Mouse (Mus musculus) brown adipose tissue, adult 24 weeks (tissue): ENCODE results near the gene Htr5a. TPM values are rescaled to one million over a fixed set of nuclear protein-coding genes. Genes with fewer than 3 reads are reported as not detected.

Experiments
- H3K27ac ChIP-seq: fragments of 200-500 bp; replicated peaks from 2 replicates; pipeline ENCODE4 v1.5.1; 2012; ENCODE audit warnings: low read depth, mild to moderate bottlenecking, low read length
- H3K4me1 ChIP-seq: fragments of 200-500 bp; 2 replicates; pipeline ENCODE4 v1.6.1; 2012; ENCODE audit warnings: low read length, mixed read lengths; ENCODE audit not compliant: control insufficient read depth, insufficient read depth, insufficient read length
- H3K4me3 ChIP-seq: fragments of 200-500 bp; 2 replicates; pipeline ENCODE4 v1.5.1; 2012; ENCODE audit warnings: low read depth, mild to moderate bottlenecking, low read length, moderate library complexity; ENCODE audit not compliant: insufficient read depth
- polyA plus RNA-seq: library from polyadenylated mRNA; stranded (reverse); fragments of >200 nt; gene quantifications from 2 replicates; pipeline ENCODE4 v1.2.4, GENCODE M21; 2012; ENCODE audit not compliant: missing spikeins, insufficient read depth, insufficient read length

Gene Htr5a
- polyA plus RNA-seq, 1 experiment = not detected

DNA sequence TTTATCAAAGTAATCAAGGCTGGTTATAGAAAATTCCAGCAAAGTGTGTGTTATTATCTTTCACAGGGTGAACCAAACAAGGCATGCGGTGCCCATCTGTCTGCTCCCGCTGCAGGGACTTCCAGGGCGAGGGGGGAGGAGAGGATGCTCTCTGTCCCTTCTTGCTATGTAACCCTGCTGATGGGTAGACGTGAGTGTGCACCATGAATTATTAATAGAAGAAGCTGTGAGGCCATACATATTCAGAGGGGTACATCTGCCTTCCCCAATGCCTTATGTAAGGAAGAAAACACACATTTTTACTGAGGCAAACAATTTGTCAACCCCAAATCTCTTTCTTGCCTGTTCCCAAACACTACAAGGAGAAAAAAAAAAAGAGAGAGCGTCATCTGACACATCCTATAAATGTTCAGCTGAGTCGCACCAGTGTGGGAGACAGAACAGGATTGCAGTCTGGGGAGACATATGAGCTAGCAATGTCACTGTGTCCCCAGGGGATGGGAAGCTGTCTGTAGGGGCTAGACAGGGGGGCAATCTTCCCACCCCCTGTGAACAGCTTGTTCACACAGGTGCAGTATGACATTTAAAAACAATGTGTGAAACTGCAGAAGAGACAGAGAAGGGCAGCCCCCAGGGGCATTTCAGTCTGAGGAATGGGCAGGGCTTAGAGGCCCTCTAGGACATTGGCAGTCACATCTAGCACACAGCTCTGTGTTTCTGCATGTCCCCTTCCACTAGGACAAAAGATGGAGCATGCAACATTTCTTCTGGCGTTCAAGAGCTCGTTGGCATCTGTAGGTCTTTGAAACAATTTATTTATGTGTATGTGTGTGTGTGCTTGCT, 31.5 kb downstream of the Htr5a start:
- Histone ChIP-seq H3K4me1 (no peaks in the 10 kb centered on the region), H3K27ac (no peak overlapping the region), H3K4me3 (no peak overlapping the region)

DNA sequence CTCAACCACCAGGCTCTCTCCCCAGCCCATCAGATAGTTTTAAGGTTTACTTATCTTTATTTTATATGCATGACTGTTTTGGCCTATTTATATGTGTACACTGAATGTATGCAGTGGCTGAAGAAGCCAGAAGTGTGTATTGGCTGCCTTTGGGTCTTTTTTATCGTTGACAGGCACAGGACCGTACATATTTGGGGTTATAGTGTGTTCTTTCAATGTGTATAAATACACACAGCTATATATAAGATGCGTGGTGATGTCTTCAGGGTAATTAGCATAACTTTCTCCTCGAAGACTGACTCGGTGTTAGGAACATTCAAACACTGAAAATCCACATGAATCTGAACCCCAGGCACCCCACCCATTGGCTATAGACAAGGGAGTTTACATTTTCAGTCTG, 32.3 kb downstream of the Htr5a start:
- Histone ChIP-seq H3K4me1 (no peaks in the 10 kb centered on the region), H3K4me3 (no peak overlapping the region), H3K27ac (no peak overlapping the region)

DNA sequence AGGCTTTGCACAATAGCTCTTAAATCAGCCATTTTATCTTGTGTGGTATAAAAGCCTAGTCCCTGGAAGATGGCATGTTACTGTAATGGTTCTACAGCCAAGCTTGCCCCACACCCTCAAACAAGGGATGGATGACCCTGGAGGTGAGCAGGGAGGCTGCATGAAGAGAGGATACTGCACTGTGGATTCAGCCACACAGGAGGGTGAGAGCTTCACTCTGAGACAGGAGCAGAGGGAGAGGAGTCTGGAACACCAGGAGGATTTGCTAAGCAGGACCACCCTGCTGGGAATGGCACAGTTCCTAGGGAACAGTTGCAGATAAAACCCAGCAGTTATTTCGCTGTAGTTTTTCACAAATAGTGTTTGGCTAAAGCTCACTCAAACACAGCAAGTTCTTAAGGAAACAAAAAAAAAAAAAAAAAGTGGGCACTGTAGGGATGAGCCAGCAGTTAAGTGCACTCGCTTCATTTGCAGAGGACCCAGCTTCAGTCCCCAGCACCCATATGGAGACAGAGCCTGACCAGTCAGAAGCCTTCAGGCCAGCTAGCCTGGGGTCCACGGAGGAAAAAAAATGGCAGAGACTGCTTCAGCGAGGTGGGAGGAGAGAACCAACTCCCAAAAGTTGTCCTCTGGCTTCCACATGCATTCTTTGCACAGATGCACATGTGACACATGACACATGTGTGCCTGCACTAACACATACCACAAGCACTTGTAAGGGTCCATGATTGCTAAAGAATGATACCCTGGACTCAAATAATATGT, 33.6 kb downstream of the Htr5a start:
- Histone ChIP-seq H3K4me1 (no peaks in the 10 kb centered on the region), H3K4me3 (no peak overlapping the region), H3K27ac (no peak overlapping the region)

DNA sequence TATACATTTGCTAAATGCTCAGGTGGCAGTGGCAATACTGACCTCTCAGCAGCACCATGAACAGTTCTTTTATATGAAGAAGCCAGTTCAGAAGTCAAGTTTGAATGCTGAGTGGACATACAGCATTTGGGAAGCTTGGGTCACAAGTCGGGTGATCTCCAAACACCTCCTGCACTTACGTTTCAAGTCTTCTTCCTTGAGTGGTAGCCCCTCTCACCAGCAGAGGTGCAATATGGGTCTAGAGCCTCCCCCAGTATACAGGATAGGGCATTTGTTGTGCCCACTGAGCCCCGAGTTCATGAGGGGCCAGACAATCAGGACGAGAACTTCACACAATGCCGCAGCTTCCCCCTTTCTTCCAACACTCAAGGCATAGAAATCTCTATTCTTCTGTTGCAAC, 36.4 kb downstream of the Htr5a start:
- Histone ChIP-seq H3K4me1 (no peaks in the 10 kb centered on the region), H3K4me3 (no peak overlapping the region), H3K27ac (no peak overlapping the region)

DNA sequence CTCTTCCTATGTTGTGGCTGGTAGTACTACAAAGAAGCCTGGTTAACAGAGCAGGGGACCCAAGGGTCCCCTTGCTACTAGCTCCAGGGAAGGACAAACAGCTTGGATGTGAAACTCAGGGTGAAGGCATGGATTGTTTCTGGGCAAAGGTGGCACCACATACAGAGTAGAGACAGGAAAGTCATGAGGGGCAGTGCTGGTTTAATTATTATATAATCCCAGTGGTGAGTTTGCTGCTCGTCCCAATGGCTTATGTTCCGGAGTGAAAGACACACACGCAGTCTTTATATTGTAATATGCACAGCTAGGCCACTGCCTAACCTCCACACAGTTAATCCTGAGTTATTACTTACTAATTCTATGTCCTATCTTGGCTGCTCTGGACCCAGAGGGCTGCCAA, 37.8 kb downstream of the Htr5a start:
- no peaks in the 10 kb centered on the region for H3K4me1 ChIP-seq
- H3K27ac ChIP-seq = no peak overlapping the region
- H3K4me3 ChIP-seq = no peak overlapping the region

DNA sequence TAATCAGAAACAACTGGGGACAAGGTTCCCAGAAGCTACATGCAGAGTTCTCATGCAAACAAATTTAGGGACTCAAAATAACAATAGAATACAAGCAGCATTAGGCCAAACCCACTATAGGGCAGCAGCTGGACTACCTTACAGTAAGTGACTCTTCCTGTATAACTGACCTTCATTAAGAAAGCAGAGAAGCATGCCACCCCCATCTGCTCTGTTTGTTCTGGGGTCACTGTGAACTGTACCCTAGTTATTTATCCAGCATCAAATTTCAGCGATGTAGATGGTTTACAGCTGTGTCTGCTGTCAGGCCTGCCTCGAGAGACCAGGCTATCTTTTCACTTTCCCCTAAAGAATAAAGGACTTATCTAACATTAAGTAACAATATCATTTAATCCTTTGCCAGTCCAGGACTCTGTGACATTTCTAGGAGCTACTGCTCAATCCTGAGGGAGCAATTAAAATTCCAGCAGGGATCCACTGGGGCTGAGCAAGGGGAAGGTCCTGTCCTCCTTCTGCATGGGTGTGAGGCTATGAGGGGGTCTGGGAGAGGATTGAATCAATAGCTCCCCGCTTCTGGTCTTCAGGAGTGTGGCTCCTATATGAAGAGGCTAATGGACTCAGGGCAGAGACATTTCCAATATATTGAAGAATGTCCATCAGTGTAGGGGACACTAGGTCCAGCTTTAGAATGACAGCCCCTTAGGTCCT, 38.5 kb downstream of the Htr5a start:
- Histone ChIP-seq H3K27ac (no peak overlapping the region), H3K4me1 (no peaks in the 10 kb centered on the region), H3K4me3 (no peak overlapping the region)

DNA sequence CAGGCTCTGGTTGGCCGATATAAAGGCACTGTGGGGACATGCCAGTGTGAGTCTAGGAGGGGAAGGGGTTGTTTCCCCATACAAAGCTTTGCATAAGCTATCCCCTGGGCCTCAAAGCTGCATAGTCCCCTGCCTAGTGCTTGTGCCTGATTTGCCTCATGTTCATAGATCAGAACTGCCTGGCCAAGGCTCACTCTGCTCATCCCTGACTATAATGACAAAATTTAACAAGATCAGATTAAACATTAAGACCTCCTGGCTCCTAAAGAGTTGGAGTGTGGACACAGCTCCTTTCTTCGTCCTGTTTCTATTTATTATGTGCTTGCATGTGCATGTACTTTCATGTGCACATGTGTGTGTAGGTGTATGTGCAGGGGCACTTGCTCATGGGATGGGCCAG, 39.3 kb downstream of the Htr5a start:
- Histone ChIP-seq H3K4me1 (no peaks in the 10 kb centered on the region), H3K27ac (no peak overlapping the region), H3K4me3 (no peak overlapping the region)

DNA sequence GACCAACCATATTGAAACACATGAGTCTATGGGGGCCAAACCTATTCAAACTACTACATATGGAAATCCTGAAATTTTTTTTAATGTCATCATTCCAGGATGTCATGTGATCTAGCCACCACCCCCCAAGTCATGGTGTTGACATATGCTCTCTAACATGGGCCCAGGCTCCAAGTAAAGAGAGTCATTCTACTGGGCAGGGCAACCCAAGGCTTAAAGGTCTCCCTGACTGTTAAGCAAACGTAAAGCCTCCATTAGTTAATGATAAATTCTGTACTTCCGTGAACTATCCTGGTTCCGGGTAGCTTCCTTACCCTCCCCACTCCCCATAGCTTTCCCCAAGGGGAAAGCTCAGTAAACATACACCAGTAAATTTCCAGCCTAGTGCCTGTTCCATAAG, 46.1 kb downstream of the Htr5a start:
- Histone ChIP-seq H3K4me3 (no peak overlapping the region), H3K27ac (no peak overlapping the region), H3K4me1 (no peaks in the 10 kb centered on the region)

DNA sequence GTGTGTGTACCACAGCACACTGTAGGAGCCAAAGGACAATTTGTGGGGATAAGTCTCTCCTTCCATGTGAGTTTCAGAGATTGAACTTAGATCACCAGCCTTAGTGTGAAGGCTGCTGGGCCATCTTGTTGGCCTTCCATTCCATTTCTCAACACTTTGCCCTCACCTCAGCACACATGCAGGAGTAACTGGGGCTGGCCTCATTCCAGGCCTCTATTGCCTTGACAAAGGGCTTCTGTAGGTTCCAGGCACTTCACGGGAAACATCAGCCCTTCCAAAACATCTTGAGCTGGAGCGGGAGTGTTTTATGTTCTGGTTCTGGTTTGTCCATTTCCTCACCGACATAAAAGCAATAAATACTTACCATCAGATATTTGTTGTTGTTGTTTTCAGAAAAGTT, 54.0 kb downstream of the Htr5a start:
- no peak overlapping the region for H3K27ac ChIP-seq
- H3K4me1 ChIP-seq = no peaks in the 10 kb centered on the region
- no peak overlapping the region for H3K4me3 ChIP-seq

DNA sequence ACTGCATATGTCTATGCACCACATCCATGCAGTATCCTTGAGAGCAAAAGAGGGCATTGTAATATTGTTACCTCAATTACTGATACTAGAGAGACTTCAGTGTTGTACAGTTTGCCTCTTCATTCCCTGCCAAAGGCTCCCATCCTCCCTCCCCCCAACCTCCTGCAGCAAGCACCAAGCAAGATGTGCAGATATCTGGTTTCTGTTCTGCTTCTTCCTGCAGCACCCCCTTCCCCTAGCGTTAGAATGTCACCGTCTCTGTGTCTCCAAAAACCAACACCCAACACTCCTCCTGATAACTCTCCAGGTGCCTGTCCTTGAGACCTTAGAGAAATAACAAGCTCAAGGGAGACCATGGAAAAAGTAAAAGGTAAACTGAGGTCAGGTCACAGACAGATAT, 57.8 kb downstream of the Htr5a start:
- no peaks in the 10 kb centered on the region for H3K4me1 ChIP-seq
- no peak overlapping the region for H3K27ac ChIP-seq
- no peak overlapping the region for H3K4me3 ChIP-seq

DNA sequence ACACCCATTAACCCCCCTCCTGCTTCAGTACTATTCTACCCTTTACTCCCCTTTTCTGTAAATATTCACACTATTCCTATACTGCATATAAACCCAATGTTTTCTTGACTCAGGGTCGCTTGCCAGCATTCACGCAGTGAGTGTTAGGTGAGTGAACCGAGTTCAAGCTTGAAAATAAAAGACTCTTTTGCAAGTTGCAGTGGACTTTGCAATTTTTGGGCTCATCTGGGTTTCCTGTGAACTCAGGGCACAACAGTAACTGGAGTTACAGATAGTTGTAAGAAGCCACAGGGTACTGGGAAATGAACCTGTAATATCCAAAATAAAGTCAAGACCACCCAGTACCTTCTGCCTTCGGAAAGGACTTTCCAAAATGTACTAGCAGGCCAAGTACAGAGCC, 58.2 kb downstream of the Htr5a start:
- Histone ChIP-seq H3K27ac (no peak overlapping the region), H3K4me3 (no peak overlapping the region), H3K4me1 (no peaks in the 10 kb centered on the region)

Other genes starting within 250 kb of the Htr5a start
- 8.3 and 8.9 TPM in 2 replicates for gene Paxip1, start 50.5 kb upstream of the Htr5a start, polyA plus RNA-seq
- 311 and 482 TPM in 2 replicates for gene Insig1, start 229.2 kb downstream of the Htr5a start, polyA plus RNA-seq